Mouse (Mus musculus) heart, embryonic 15.5 days (tissue): ENCODE measurements at regions not wholly inside any gene's neighbourhood (a gene's known extent, or its start where the extent isn't known, plus 50 kb on each side); places are given as distances from the start of the nearest gene placed in this dataset.
A peak's percentile ranks its signal among the peaks of the same experiment; 100 is the strongest.

Experiments
- ATAC-seq: fragments of 200-750 bp; cut with Nextera tagmentation; replicated peaks from 2 replicates; pipeline ENCODE4 v1.8.0; 2017; ENCODE audit warnings: low read depth, moderate TSS enrichment; ENCODE audit not compliant: insufficient number of reproducible peaks, insufficient read depth, low FRiP score
- H3K27ac ChIP-seq: fragments of 300-500 bp; sonication (generic); 2 replicates; pipeline ENCODE4 v1.5.1; 2015; ENCODE audit warnings: mild to moderate bottlenecking, inconsistent platforms
- H3K27me3 ChIP-seq: fragments of 300-500 bp; sonication (generic); 2 replicates; pipeline ENCODE4 v1.6.1; 2015; ENCODE audit warnings: inconsistent platforms
- H3K36me3 ChIP-seq: fragments of 300-500 bp; sonication (generic); 2 replicates; pipeline ENCODE4 v1.6.1; 2015; ENCODE audit warnings: mild to moderate bottlenecking, inconsistent platforms
- H3K4me1 ChIP-seq: fragments of 300-500 bp; sonication (generic); replicated peaks from 2 replicates; pipeline ENCODE4 v1.6.1; 2015; ENCODE audit warnings: inconsistent platforms
- H3K4me2 ChIP-seq: fragments of 300-500 bp; sonication (generic); 2 replicates; pipeline ENCODE4 v1.6.1; 2015; ENCODE audit warnings: inconsistent platforms, mild to moderate bottlenecking, moderate library complexity
- H3K4me3 ChIP-seq: fragments of 300-500 bp; sonication (generic); 2 replicates; pipeline ENCODE4 v1.5.1; 2015; ENCODE audit warnings: mild to moderate bottlenecking, inconsistent platforms
- H3K9ac ChIP-seq: fragments of 300-500 bp; sonication (generic); 2 replicates; pipeline ENCODE4 v1.6.1; 2015; ENCODE audit warnings: mild to moderate bottlenecking, inconsistent platforms
- H3K9me3 ChIP-seq: fragments of 300-500 bp; sonication (generic); replicated peaks from 2 replicates; pipeline ENCODE4 v1.6.1; 2016; ENCODE audit warnings: inconsistent platforms
- WGBS: fragments of 180-500 bp; shearing (Covaris S2); methylation state at CpG from one replicate; pipeline ENCODE4 v1.1.7; 2015; ENCODE audit warnings: mixed read lengths; 5-methylcytosine and 5-hydroxymethylcytosine counted together

GRCm38 (mm10) chrX:12263834-12264233, 103.7 kb upstream of the Bcor start:
- H3K4me1 ChIP-seq, result no peaks in the 10 kb centered on the region
- no peak overlapping the region for H3K4me2 ChIP-seq
- ATAC-seq, result no peak
- H3K4me3 ChIP-seq, result no peak overlapping the region
- no peaks in the 10 kb centered on the region for H3K9me3 ChIP-seq
- H3K27me3 ChIP-seq, result no peaks in the 10 kb centered on the region
- WGBS, result 79% methylated on average over 6 of the region's 6 CpGs
- no peak overlapping the region for H3K9ac ChIP-seq
- H3K27ac ChIP-seq, result no peak overlapping the region
- no peaks in the 10 kb centered on the region for H3K36me3 ChIP-seq

DNA sequence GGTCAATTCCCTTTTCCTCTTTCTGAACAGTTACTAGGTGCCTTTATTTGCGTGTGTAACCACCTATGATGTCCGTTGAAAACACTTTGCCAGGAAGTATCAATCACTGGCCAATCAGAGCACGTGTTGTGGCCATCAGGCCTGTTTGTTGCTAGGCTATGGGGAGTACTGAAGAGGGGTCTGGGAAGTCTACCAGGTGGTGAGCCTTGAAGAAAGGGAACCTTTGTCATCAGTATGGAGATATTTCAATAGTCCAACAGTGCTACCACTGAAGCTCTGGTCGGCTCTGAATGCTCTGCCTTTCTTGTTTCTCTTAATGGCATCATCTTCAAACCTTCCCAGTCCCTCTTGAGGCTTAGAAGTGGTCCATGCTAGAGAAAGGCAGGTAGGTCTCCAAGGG, 124.6 kb upstream of the Bcor start:
- no peaks in the 10 kb centered on the region for H3K36me3 ChIP-seq
- ATAC-seq, result no peak
- WGBS, result 64% methylated on average over 4 of the region's 4 CpGs
- H3K4me1 ChIP-seq, result no peaks in the 10 kb centered on the region; the same call in 1 of the 2 replicates
- peaks cover 19% of the 10 kb centered on the region for H3K27me3 ChIP-seq
- no peak overlapping the region for H3K9ac ChIP-seq
- no peak overlapping the region for H3K27ac ChIP-seq
- H3K4me3 ChIP-seq, result no peak overlapping the region
- H3K4me2 ChIP-seq, result no peak overlapping the region
- no peaks in the 10 kb centered on the region for H3K9me3 ChIP-seq

GRCm38 (mm10) chrX:12285141-12285540, 125.0 kb upstream of the Bcor start:
- no peak overlapping the region for H3K27ac ChIP-seq
- no peak overlapping the region for H3K4me2 ChIP-seq
- ATAC-seq, result no peak
- no peak overlapping the region for H3K4me3 ChIP-seq
- H3K27me3 ChIP-seq, result peaks cover 19% of the 10 kb centered on the region
- H3K4me1 ChIP-seq, result no peaks in the 10 kb centered on the region; the same call in 1 of the 2 replicates
- no peaks in the 10 kb centered on the region for H3K36me3 ChIP-seq
- H3K9ac ChIP-seq, result no peak overlapping the region
- WGBS, result 39% methylated on average over 5 of the region's 5 CpGs
- no peaks in the 10 kb centered on the region for H3K9me3 ChIP-seq

- peak overlapping the region; percentile 23; the same call in 1 of the 2 replicates for H3K4me2 ChIP-seq
- no peak overlapping the region for H3K27ac ChIP-seq
- H3K36me3 ChIP-seq, result no peaks in the 10 kb centered on the region
- H3K4me3 ChIP-seq, result no peak overlapping the region
- H3K9ac ChIP-seq, result no peak overlapping the region
- 33% methylated on average over 24 of the region's 24 CpGs for WGBS
- H3K27me3 ChIP-seq, result peaks cover 19% of the 10 kb centered on the region
- H3K9me3 ChIP-seq, result no peaks in the 10 kb centered on the region
- ATAC-seq, result no peak
- no peaks in the 10 kb centered on the region; the same call in 1 of the 2 replicates for H3K4me1 ChIP-seq
Measured at GRCm38 (mm10) chrX:12285976-12286909, 126.1 kb upstream of the Bcor start.

DNA sequence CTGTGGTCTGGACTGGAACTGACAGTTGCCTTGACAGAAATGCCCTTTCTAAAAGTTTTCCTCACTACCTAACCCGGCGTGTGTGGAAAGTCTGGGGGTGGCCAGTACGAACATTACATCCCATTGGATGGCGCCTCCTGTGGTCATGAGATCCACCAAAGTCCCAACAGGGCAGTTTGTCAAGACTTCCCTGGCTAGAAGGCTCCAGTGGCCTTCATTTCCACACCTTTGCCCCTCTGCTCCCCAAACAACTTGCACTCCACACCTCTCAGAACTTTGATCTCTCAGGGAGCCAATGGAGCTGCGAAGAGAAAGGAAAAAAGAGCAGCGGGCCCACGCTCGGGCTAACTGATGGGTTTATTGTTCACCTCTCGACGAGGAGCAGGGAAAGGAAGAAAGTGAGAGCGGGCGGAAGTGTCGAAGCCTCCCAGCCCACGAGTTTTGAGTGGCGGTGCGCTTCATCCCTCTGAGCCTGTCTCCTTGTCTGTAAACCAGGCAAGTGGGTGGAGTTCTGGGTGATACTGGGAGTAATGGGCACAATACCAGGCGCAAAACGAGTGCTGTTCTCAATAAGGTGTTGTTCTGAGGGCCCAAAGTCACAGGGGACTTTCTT, 126.9 kb upstream of the Bcor start:
- no peak overlapping the region for H3K4me3 ChIP-seq

DNA sequence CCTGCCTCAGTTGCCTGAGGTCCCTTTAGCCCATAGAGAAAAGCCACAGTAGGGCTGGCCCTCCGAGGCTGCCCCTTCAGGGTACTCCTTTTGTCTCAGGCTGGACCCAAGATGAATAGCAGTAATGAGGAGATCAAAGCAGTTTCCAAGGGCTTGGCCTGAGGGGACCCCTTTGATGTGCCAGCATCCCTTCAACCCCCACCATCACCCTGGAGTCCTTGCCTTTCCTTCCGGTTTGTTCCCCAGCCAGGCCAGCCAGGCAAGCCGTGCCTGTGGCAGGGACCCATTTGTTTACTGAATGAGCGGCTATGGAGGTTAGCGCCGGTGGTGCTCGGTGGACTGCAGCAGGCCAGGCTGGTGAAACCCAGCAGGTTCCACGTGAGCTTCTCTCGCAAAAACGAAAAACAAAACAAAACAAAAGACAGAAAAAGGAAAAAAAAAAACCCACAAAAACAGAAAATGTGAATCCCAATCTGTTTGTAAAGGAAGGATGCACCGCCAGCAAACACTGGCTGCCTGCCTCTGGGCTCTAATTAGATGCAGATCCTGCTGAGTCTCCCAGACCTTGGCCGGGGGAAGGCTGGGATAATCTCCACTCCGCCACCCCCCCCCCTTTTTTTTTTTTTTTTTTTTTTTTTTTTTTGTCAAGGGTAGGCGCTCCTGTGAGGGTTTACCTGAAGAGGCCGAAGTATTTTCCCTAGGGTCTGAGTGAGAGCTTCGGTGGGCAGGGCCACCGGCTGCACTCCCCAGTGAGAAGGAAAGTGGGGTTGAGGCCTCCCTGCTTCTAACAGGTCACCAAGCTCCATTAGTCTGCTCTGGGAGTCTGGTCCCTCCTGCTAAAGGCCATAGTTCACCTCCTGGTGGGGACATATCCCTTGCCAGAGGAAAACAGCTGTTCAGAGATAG, 127.8 kb upstream of the Bcor start:
- Histone ChIP-seq H3K27me3 (peaks cover 21% of the 10 kb centered on the region), H3K9me3 (no peaks in the 10 kb centered on the region)

More for the DNA sequence above, 126.9 kb upstream of the Bcor start:
- H3K9ac ChIP-seq, result no peak overlapping the region
- no peak overlapping the region for H3K27ac ChIP-seq
- no peaks in the 10 kb centered on the region for H3K36me3 ChIP-seq
- peak overlapping the region; percentile 23; the same call in 1 of the 2 replicates for H3K4me2 ChIP-seq
- WGBS, result 27% methylated on average over 18 of the region's 18 CpGs
- peaks cover 19% of the 10 kb centered on the region for H3K27me3 ChIP-seq
- ATAC-seq, result no peak
- no peaks in the 10 kb centered on the region; the same call in 1 of the 2 replicates for H3K4me1 ChIP-seq
- H3K9me3 ChIP-seq, result no peaks in the 10 kb centered on the region

GRCm38 (mm10) chrX:12288562-12289117, 128.5 kb upstream of the Bcor start:
- H3K9me3 ChIP-seq, result no peaks in the 10 kb centered on the region
- H3K4me1 ChIP-seq, result no peaks in the 10 kb centered on the region; the same call in 1 of the 2 replicates
- no peak overlapping the region for H3K4me3 ChIP-seq
- H3K4me2 ChIP-seq, result no peak overlapping the region
- WGBS, result 67% methylated on average over 5 of the region's 5 CpGs
- H3K36me3 ChIP-seq, result no peaks in the 10 kb centered on the region
- no peak for ATAC-seq
- H3K9ac ChIP-seq, result no peak overlapping the region
- peaks cover 21% of the 10 kb centered on the region for H3K27me3 ChIP-seq
- H3K27ac ChIP-seq, result no peak overlapping the region

More for the DNA sequence above, 127.8 kb upstream of the Bcor start:
- ATAC-seq, result no peak
- 50% methylated on average over 17 of the region's 17 CpGs for WGBS
- H3K27ac ChIP-seq, result no peak overlapping the region
- H3K4me1 ChIP-seq, result no peaks in the 10 kb centered on the region; the same call in 1 of the 2 replicates
- no peak overlapping the region for H3K4me3 ChIP-seq
- no peak overlapping the region for H3K4me2 ChIP-seq
- H3K36me3 ChIP-seq, result no peaks in the 10 kb centered on the region
- no peak overlapping the region for H3K9ac ChIP-seq

GRCm38 (mm10) chrX:12293146-12293545, 133.0 kb upstream of the Bcor start:
- no peak for ATAC-seq
- Histone ChIP-seq H3K4me3 (no peak overlapping the region), H3K4me2 (no peak overlapping the region), H3K36me3 (no peaks in the 10 kb centered on the region), H3K9me3 (no peaks in the 10 kb centered on the region), H3K27me3 (peaks cover 5% of the 10 kb centered on the region; the same call in 1 of the 2 replicates), H3K27ac (no peak overlapping the region), H3K9ac (no peak overlapping the region), H3K4me1 (no peaks in the 10 kb centered on the region)
- WGBS, result 28% methylated on average over 2 of the region's 2 CpGs

- ATAC-seq, result no peak
- Histone ChIP-seq H3K27ac (no peak overlapping the region), H3K9me3 (no peaks in the 10 kb centered on the region), H3K9ac (no peak overlapping the region), H3K4me1 (no peaks in the 10 kb centered on the region), H3K27me3 (peaks cover 5% of the 10 kb centered on the region; the same call in 1 of the 2 replicates), H3K36me3 (no peaks in the 10 kb centered on the region), H3K4me2 (no peak overlapping the region), H3K4me3 (no peak overlapping the region)
- 68% methylated on average over 7 of the region's 9 CpGs for WGBS
Measured at GRCm38 (mm10) chrX:12294452-12294851, 134.3 kb upstream of the Bcor start.

GRCm38 (mm10) chrX:12294941-12295340, 134.8 kb upstream of the Bcor start:
- no peak overlapping the region for H3K27ac ChIP-seq
- 56% methylated on average over 6 of the region's 6 CpGs for WGBS
- no peak overlapping the region for H3K9ac ChIP-seq

More at GRCm38 (mm10) chrX:12294941-12295340, 134.8 kb upstream of the Bcor start:
- H3K4me2 ChIP-seq, result no peak overlapping the region
- no peak for ATAC-seq
- H3K4me3 ChIP-seq, result no peak overlapping the region
- H3K36me3 ChIP-seq, result no peaks in the 10 kb centered on the region
- H3K9me3 ChIP-seq, result no peaks in the 10 kb centered on the region
- H3K27me3 ChIP-seq, result peaks cover 5% of the 10 kb centered on the region
- H3K4me1 ChIP-seq, result no peaks in the 10 kb centered on the region
